Mouse (Mus musculus): Measurements from ENCODE around the gene Ccdc191. TPM values are rescaled to one million over a fixed set of nuclear protein-coding genes. Genes with fewer than 3 reads are reported as not detected.

Gene Ccdc191
- 4.7 and 6.1 TPM in 2 replicates for polyA plus RNA-seq (2021; fragmentation: Nextera tagmentation)
- long read RNA-seq, experiment 1, partial matches to known transcripts, result 0 of 5 reads
- long read RNA-seq, experiment 1, other reads (novel, unspliced or antisense), result 5 of 5 reads
- long read RNA-seq, experiment 2, partial matches to known transcripts, result 4 of 6 reads
- long read RNA-seq, experiment 2, other reads (novel, unspliced or antisense), result 2 of 6 reads

GRCm38 (mm10) chr16:43889208-43890004 lies at the start of gene Ccdc191:
Gene Ccdc191 (plus strand): TSS chr16:43889800.

GRCm38 (mm10) chr16:43926341-43926859 lies 36.8 kb downstream of the Ccdc191 start, which contains the start of gene Qtrt2:
Gene Qtrt2 (minus strand): TSS chr16:43926809.

GRCm38 (mm10) chr16:43979328-43980109 lies 89.9 kb downstream of the Ccdc191 start, which contains the start of gene Zdhhc23:
Gene Zdhhc23 (minus strand): TSS chr16:43979791.

Other genes with a start within 250 kb of the Ccdc191 start
- not detected in 2 replicates for gene Tigit, start 225.7 kb upstream of the Ccdc191 start, polyA plus RNA-seq (2021; fragmentation: Nextera tagmentation)
- gene Drd3, start 135.8 kb upstream of the Ccdc191 start, polyA plus RNA-seq (2021; fragmentation: Nextera tagmentation), result 0.10 TPM in 1 of 2 replicates, not detected in the other
- gene Qtrt2, start 37.0 kb downstream of the Ccdc191 start, polyA plus RNA-seq (2021; fragmentation: Nextera tagmentation), result 4.6 and 4.9 TPM in 2 replicates
- 3.8 and 4.2 TPM in 2 replicates for gene Zdhhc23, start 90.0 kb downstream of the Ccdc191 start, polyA plus RNA-seq (2021; fragmentation: Nextera tagmentation)
- gene Gramd1c, start 173.5 kb downstream of the Ccdc191 start, polyA plus RNA-seq (2021; fragmentation: Nextera tagmentation), result 0.44 and 0.63 TPM in 2 replicates
- 184 and 295 TPM in 2 replicates for gene Atp6v1a, start 249.9 kb downstream of the Ccdc191 start, polyA plus RNA-seq (2021; fragmentation: Nextera tagmentation)